10 mouse cellular contexts compared by ENCODE assay signal in genomic region chr4:83232315-83232880, GRCm38 (mm10).
A peak's percentile ranks its signal among the peaks of the same experiment; 100 is the strongest.
DNase-seq lines count a peak whose midpoint lies in the region; ATAC-seq lines count a peak whose summit lies in the region.
"Had no signal": no experiment of that assay in that cellular context is flagged by ENCODE, and none has a peak within 500 bp of the region (broad histone marks: within the 10 kb centered on the region; RNA-seq: fewer than 3 reads in every experiment).

No protein-coding gene starts in this region.

- no peak overlapping the region for H3K4me2 ChIP-seq in kidney, embryonic 15.5 days
- 0 out of 2 replicates have a peak overlapping the region, but pooled peaks have one; percentile 3 for H3K4me2 ChIP-seq in embryonic facial prominence, embryonic 14.5 days (ENCODE audit: low read depth, low read length)
- no peak overlapping the region for H3K4me2 ChIP-seq in stomach, embryonic 14.5 days (replicated peaks; ENCODE audit: low read depth, low read length)
- H3K4me2 ChIP-seq: liver, embryonic 13.5 days had no signal

- no peaks in the 10 kb centered on the region for H3K27me3 ChIP-seq in kidney, embryonic 15.5 days
- H3K27me3 ChIP-seq in embryonic facial prominence, embryonic 14.5 days (replicated peaks; ENCODE audit: control insufficient read depth, insufficient read depth, low read length), result no peaks in the 10 kb centered on the region
- no peaks in the 10 kb centered on the region for H3K27me3 ChIP-seq in stomach, embryonic 14.5 days (ENCODE audit: control insufficient read depth, insufficient read depth, low read length)
- H3K27me3 ChIP-seq: liver, embryonic 13.5 days had no signal

- 67% methylated on average over 9 of the region's 9 CpGs for WGBS in kidney, embryonic 15.5 days
- WGBS in embryonic facial prominence, embryonic 14.5 days, result 59% methylated on average over 9 of the region's 9 CpGs
- 32% methylated on average over 9 of the region's 9 CpGs for WGBS in stomach, embryonic 14.5 days

- no peak for ATAC-seq in kidney, embryonic 15.5 days (replicated peaks; ENCODE audit: low FRiP score)
- ATAC-seq in embryonic facial prominence, embryonic 14.5 days (ENCODE audit: low read depth), result no peak
- no peak for ATAC-seq in stomach, embryonic 14.5 days (ENCODE audit: insufficient number of reproducible peaks, insufficient read depth, low FRiP score, low read depth)

- no peak overlapping the region for H3K4me3 ChIP-seq in kidney, embryonic 15.5 days (replicated peaks)
- no peak overlapping the region for H3K4me3 ChIP-seq in embryonic facial prominence, embryonic 14.5 days (ENCODE audit: low read depth, low read length)
- no peak overlapping the region for H3K4me3 ChIP-seq in stomach, embryonic 14.5 days (ENCODE audit: low read depth, low read length)
- H3K4me3 ChIP-seq: liver, embryonic 13.5 days had no signal

- 0 out of 2 replicates have a peak overlapping the region, but pooled peaks have one; percentile 18 for H3K27ac ChIP-seq in kidney, embryonic 15.5 days
- H3K27ac ChIP-seq in embryonic facial prominence, embryonic 14.5 days (replicated peaks; ENCODE audit: low read depth, low read length), result peak overlapping the region; percentile 61
- H3K27ac ChIP-seq in stomach, embryonic 14.5 days (ENCODE audit: low read length), result peak overlapping the region; percentile 2
- H3K27ac ChIP-seq: liver, embryonic 13.5 days had no signal

- no peak for DNase-seq in kidney, adult 8-10 months
- DNase-seq in cerebellum, adult 9-10 months, result peak; percentile 62
- no peak for DNase-seq in embryonic facial prominence, embryonic 14.5 days (ENCODE audit: low spot score)
- no peak for DNase-seq in gastrocnemius, postnatal 36 days
- DNase-seq in adrenal gland, adult 18-20 months (ENCODE audit: low spot score in 2 of 2), result no peak
- DNase-seq: kidney, adult 18-20 months; liver, embryonic 13.5 days; thymus, postnatal 36 days had no signal

- H3K4me1 ChIP-seq in kidney, embryonic 15.5 days, result peaks cover 23% of the 10 kb centered on the region
- peaks cover 30% of the 10 kb centered on the region for H3K4me1 ChIP-seq in embryonic facial prominence, embryonic 14.5 days (ENCODE audit: control insufficient read depth, insufficient read depth, low read length)
- H3K4me1 ChIP-seq in stomach, embryonic 14.5 days (ENCODE audit: control insufficient read depth, insufficient read depth, low read length), result peaks cover 9% of the 10 kb centered on the region
- H3K4me1 ChIP-seq: liver, embryonic 13.5 days had no signal

- H3K36me3 ChIP-seq in kidney, embryonic 15.5 days, result no peaks in the 10 kb centered on the region
- no peaks in the 10 kb centered on the region for H3K36me3 ChIP-seq in embryonic facial prominence, embryonic 14.5 days (ENCODE audit: control insufficient read depth, insufficient read depth, low read length)
- H3K36me3 ChIP-seq in stomach, embryonic 14.5 days (ENCODE audit: control insufficient read depth, insufficient read depth, low read length), result no peaks in the 10 kb centered on the region
- H3K36me3 ChIP-seq: liver, embryonic 13.5 days had no signal

- no peaks in the 10 kb centered on the region for H3K9me3 ChIP-seq in kidney, embryonic 15.5 days (replicated peaks)
- 0 out of 2 replicates have a peak, but pooled peaks cover 3% of the 10 kb centered on the region for H3K9me3 ChIP-seq in embryonic facial prominence, embryonic 14.5 days (ENCODE audit: control insufficient read depth, low read length)
- H3K9me3 ChIP-seq in stomach, embryonic 14.5 days (ENCODE audit: control insufficient read depth, low read depth, low read length), result no peaks in the 10 kb centered on the region
- H3K9me3 ChIP-seq: liver, embryonic 13.5 days had no signal

- intact Hi-C loops in gastrocnemius, postnatal 36 days (cut with DNase I), result no loop called here

- H3K9ac ChIP-seq in kidney, embryonic 15.5 days, result no peak overlapping the region
- H3K9ac ChIP-seq in embryonic facial prominence, embryonic 14.5 days (ENCODE audit: low read depth, low read length), result 0 out of 2 replicates have a peak overlapping the region, but pooled peaks have one; percentile 6
- H3K9ac ChIP-seq in stomach, embryonic 14.5 days (replicated peaks; ENCODE audit: low read depth, low read length), result no peak overlapping the region
- H3K9ac ChIP-seq: liver, embryonic 13.5 days had no signal

Comparison
In these comparisons a context has a peak if more than half of its experiments do, and no peak if none do; other contexts are left out.
1. H3K27ac ChIP-seq: peak in every context shown above with its lines; median percentile 61 in embryonic facial prominence, embryonic 14.5 days; 18 in kidney, embryonic 15.5 days; 2 in stomach, embryonic 14.5 days.